Comparison of ENCODE assay signal across 14 mouse cellular contexts in the genomic region with DNA sequence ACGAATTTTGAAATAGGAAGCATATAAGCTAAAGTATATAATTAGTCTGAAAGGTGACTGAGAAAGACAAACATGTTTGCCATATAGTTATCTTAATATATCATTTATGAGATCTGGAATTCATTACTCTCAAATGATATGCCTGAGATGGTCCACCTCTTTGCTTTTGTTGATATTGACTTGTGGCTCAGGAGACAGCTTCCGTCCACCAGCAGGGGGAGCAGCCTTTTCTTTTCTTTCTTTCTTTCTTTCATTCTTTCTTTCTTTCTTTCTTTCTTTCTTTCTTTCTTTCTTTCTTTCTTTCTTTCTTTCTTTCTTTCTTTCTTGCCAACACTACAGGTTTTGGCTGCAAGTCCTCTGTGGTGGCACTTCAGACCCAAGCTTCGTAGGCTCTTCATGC. TPM values are rescaled to one million over a fixed set of nuclear protein-coding genes. Genes with fewer than 3 reads are reported as not detected.
A peak's percentile ranks its signal among the peaks of the same experiment; 100 is the strongest.
DNase-seq lines count a peak whose midpoint lies in the region; ATAC-seq and TF ChIP-seq lines count a peak whose summit lies in the region.
"Had no signal": no experiment of that assay in that cellular context is flagged by ENCODE, and none has a peak within 500 bp of the region (broad histone marks: within the 10 kb centered on the region; RNA-seq: fewer than 3 reads in every experiment).

No protein-coding gene starts in this region.

- H3K27me3 ChIP-seq in kidney, postnatal 0 days (ENCODE audit: insufficient read depth, low read length): no peaks in the 10 kb centered on the region
- H3K27me3 ChIP-seq: embryonic facial prominence, embryonic 15.5 days; forebrain, embryonic 15.5 days; heart, embryonic 12.5 days; lung, embryonic 15.5 days had no signal

- peak; percentile 10 for DNase-seq in CD4-positive, CD25-positive, alpha-beta regulatory T cell, adult 2 months (ENCODE audit: low read depth, low spot score)
- DNase-seq in kidney, postnatal 0 days (ENCODE audit: low spot score): no peak
- no peak for DNase-seq in kidney, postnatal 14 days
- DNase-seq in thymus, postnatal 4 days: peak; percentile 24
- DNase-seq in thymus, postnatal 25 days: no peak
- no peak for DNase-seq in retina, postnatal 1 day
- DNase-seq in urinary bladder, postnatal 25 days (ENCODE audit: low spot score): no peak
- DNase-seq: cerebellum, adult 9-10 months; layer of hippocampus, postnatal 36 days had no signal

- no peak overlapping the region for H3K4me3 ChIP-seq in kidney, postnatal 0 days (replicated peaks; ENCODE audit: low read depth, low read length)
- H3K4me3 ChIP-seq: embryonic facial prominence, embryonic 15.5 days; forebrain, embryonic 15.5 days; heart, embryonic 12.5 days; lung, embryonic 15.5 days had no signal

- no peak overlapping the region for H3K4me2 ChIP-seq in kidney, postnatal 0 days (ENCODE audit: low read length)
- H3K4me2 ChIP-seq: embryonic facial prominence, embryonic 15.5 days; forebrain, embryonic 15.5 days; heart, embryonic 12.5 days; lung, embryonic 15.5 days had no signal

- no peaks in the 10 kb centered on the region for H3K9me3 ChIP-seq in kidney, postnatal 0 days (replicated peaks; ENCODE audit: low read length)
- H3K9me3 ChIP-seq: embryonic facial prominence, embryonic 15.5 days; forebrain, embryonic 15.5 days; lung, embryonic 15.5 days had no signal

- TF ChIP-seq CTCF in kidney, postnatal 0 days (IDR thresholded peaks at IDR 0.05; ENCODE audit: low read depth): peak; percentile 63

- no peaks in the 10 kb centered on the region for H3K36me3 ChIP-seq in kidney, postnatal 0 days (ENCODE audit: insufficient read depth, low read length)
- H3K36me3 ChIP-seq: embryonic facial prominence, embryonic 15.5 days; forebrain, embryonic 15.5 days; heart, embryonic 12.5 days; lung, embryonic 15.5 days had no signal

- no peak for ATAC-seq in CD4-positive, CD25-positive, alpha-beta regulatory T cell, adult 4 months
- ATAC-seq in kidney, postnatal 0 days (replicated peaks; ENCODE audit: low FRiP score, low read depth): no peak
- ATAC-seq: forebrain, embryonic 15.5 days had no signal

- 92% methylated on average over 3 of the region's 3 CpGs for WGBS in kidney, postnatal 0 days

- no peaks in the 10 kb centered on the region for H3K4me1 ChIP-seq in kidney, postnatal 0 days (replicated peaks; ENCODE audit: insufficient read depth, low read length)
- H3K4me1 ChIP-seq: embryonic facial prominence, embryonic 15.5 days; forebrain, embryonic 15.5 days; heart, embryonic 12.5 days; lung, embryonic 15.5 days had no signal

- no peak overlapping the region for H3K27ac ChIP-seq in kidney, postnatal 0 days
- H3K27ac ChIP-seq: embryonic facial prominence, embryonic 15.5 days; forebrain, embryonic 15.5 days; lung, embryonic 15.5 days had no signal

- no peak overlapping the region for H3K9ac ChIP-seq in kidney, postnatal 0 days (ENCODE audit: low read depth, low read length)
- H3K9ac ChIP-seq: embryonic facial prominence, embryonic 15.5 days; forebrain, embryonic 15.5 days; heart, embryonic 12.5 days; lung, embryonic 15.5 days had no signal

RNA-seq across cellular contexts. Expression of gene Epm2a, which starts 16.7 kb away (rescaled TPM):
- polyA plus RNA-seq in CD4-positive, CD25-positive, alpha-beta regulatory T cell, adult 4 months (2017; shearing (Covaris generic)): not detected
- 0.65 and 0.87 TPM in 2 replicates for polyA plus RNA-seq in kidney, postnatal 0 days (2015; fragmentation: Nextera tagmentation; extraction: Ambion mirVana)

RNA-seq across cellular contexts. Expression of gene Fbxo30, which starts 45.4 kb away (rescaled TPM):
- polyA plus RNA-seq in CD4-positive, CD25-positive, alpha-beta regulatory T cell, adult 4 months (2017; shearing (Covaris generic)): 1 to 10 TPM; 1.2 to 1.6 TPM
- 18.8 and 20.1 TPM in 2 replicates for polyA plus RNA-seq in kidney, postnatal 0 days (2015; fragmentation: Nextera tagmentation; extraction: Ambion mirVana)

Comparison
In these comparisons a context has a peak if more than half of its experiments do, and no peak if none do; other contexts are left out.
1. DNase-seq: peak in CD4-positive, CD25-positive, alpha-beta regulatory T cell, adult 2 months (single experiment) and thymus, postnatal 4 days (single experiment); none in kidney, postnatal 0 days (single experiment), kidney, postnatal 14 days (single experiment), thymus, postnatal 25 days (single experiment), retina, postnatal 1 day (single experiment) and urinary bladder, postnatal 25 days (single experiment).